Mouse (Mus musculus) thymus, adult 2 months (tissue): Measurements from ENCODE around the gene Morf4l2.

Experiments used
- CTCF ChIP-seq: fragments of 200-500 bp; IDR thresholded peaks from 2 replicates; pipeline ENCODE4 v1.5.1; 2012; ENCODE audit warnings: mild to moderate bottlenecking, control low read depth, low read length, moderate library complexity, borderline replicate concordance; ENCODE audit not compliant: control insufficient read depth, poor library complexity, insufficient read depth; ENCODE audit errors: extremely low read depth
- POLR2A ChIP-seq: fragments of 200-500 bp; IDR thresholded peaks from 2 replicates; pipeline ENCODE4 v1.6.1; 2012; ENCODE audit warnings: mild to moderate bottlenecking, low read length, control low read depth, moderate library complexity; ENCODE audit not compliant: control insufficient read depth, poor library complexity, insufficient read depth; ENCODE audit errors: extremely low read depth

DNA sequence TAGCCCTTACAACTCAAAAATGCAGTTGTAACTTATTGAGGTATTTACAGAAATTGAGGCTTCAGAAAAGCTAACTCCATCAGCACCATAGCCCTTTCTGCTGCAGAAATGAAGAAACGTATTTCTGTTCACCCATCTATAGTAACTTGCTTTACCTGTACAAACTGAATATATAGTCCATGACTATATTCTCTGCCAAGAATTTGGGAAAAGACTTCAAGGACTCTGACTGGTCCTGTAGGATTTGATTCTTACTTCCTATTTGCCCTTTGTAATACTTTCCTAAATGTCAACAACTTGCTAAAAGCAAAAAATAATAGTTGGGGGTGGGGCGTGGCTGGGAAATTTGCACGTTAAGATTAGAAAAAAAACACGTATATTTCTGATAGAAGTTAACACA, 11.5 kb downstream of the Morf4l2 start:
- no peak for TF ChIP-seq CTCF
- no peak for TF ChIP-seq POLR2A
